Mouse (Mus musculus): ENCODE data around the gene Zbtb12.

DNA sequence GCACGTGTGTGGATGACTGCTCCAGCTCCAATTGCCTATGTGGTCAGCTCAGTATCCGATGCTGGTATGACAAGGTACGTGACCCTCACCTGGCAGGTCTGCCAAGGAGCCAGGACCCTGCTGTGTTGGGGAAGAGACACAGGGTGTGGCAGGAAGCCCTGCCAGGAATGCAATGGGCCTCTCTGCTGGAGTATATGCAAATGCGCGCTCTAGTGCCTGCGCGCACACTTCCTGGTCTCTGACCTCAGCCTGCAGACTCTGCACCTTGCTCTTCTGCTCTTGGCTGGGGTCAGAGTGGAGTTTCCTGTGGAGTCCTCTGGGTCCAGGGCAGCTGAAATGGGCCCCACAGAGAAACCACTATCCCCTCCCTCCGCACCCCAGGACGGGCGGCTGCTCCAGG lies 31.7 kb downstream of the Zbtb12 start:
- TF ChIP-seq CTCF (IDR thresholded peaks at IDR 0.05; ENCODE audit: insufficient read depth, low read length): no peak
- no peak for TF ChIP-seq POLR2A (IDR thresholded peaks at IDR 0.05; ENCODE audit: borderline replicate concordance, extremely low read depth, low read depth, low read length)
